Comparison of ENCODE assay signal across 19 mouse cellular contexts in genomic region chr19:29128217-29128616, GRCm38 (mm10). TPM values are rescaled to one million over a fixed set of nuclear protein-coding genes. Genes with fewer than 3 reads are reported as not detected.
DNase-seq lines count a peak whose midpoint lies in the region; ATAC-seq and TF ChIP-seq lines count a peak whose summit lies in the region.
"Had no signal": no experiment of that assay in that cellular context is flagged by ENCODE, and none has a peak within 500 bp of the region (broad histone marks: within the 10 kb centered on the region; RNA-seq: fewer than 3 reads in every experiment).

No protein-coding gene starts in this region.

- peak overlapping the region; percentile 3; the same call in 1 of the 2 replicates for H3K27ac ChIP-seq in brown adipose tissue, adult 24 weeks (replicated peaks; ENCODE audit: low read depth, low read length)
- H3K27ac ChIP-seq in lung, postnatal 0 days (ENCODE audit: low read length), result no peak overlapping the region
- no peak overlapping the region for H3K27ac ChIP-seq in neural tube, embryonic 15.5 days (replicated peaks)
- H3K27ac ChIP-seq: embryonic facial prominence, embryonic 15.5 days; forebrain, embryonic 10.5 days; kidney, postnatal 0 days; limb, embryonic 12.5 days; midbrain, embryonic 13.5 days had no signal

- no peaks in the 10 kb centered on the region; the same call in 1 of the 2 replicates for H3K36me3 ChIP-seq in lung, postnatal 0 days (ENCODE audit: insufficient read depth, low read length)
- peaks cover 26% of the 10 kb centered on the region for H3K36me3 ChIP-seq in neural tube, embryonic 15.5 days

- no peak for TF ChIP-seq CTCF in lung, postnatal 0 days (IDR thresholded peaks at IDR 0.05)

- WGBS in lung, postnatal 0 days, result 44% methylated on average over 6 of the region's 6 CpGs
- 87% methylated on average over 6 of the region's 6 CpGs for WGBS in neural tube, embryonic 15.5 days

- H3K4me1 ChIP-seq in brown adipose tissue, adult 24 weeks (ENCODE audit: control insufficient read depth, insufficient read depth, insufficient read length, low read length), result no peaks in the 10 kb centered on the region
- H3K4me1 ChIP-seq in lung, postnatal 0 days (ENCODE audit: insufficient read depth, low read depth, low read length), result no peaks in the 10 kb centered on the region
- no peaks in the 10 kb centered on the region for H3K4me1 ChIP-seq in neural tube, embryonic 15.5 days
- H3K4me1 ChIP-seq: midbrain, embryonic 13.5 days had no signal

- TF ChIP-seq EP300 in lung, postnatal 0 days (IDR thresholded peaks at IDR 0.05), result peak; percentile 38; the same call in 1 of the 2 replicates

- DNase-seq in adrenal gland, adult 2 months, result peak; percentile 56
- no peak for DNase-seq in adrenal gland, adult 18-20 months (ENCODE audit: low spot score in 2 of 2)
- peak; percentile 19 to 31 for DNase-seq in heart, adult 9 months (ENCODE audit: low spot score in 2 of 2)
- DNase-seq in heart, postnatal 14 days, result no peak
- DNase-seq in lung, postnatal 0 days (ENCODE audit: low spot score), result peak; percentile 41
- DNase-seq in urinary bladder, adult 2 months (ENCODE audit: low spot score), result no peak
- DNase-seq: cerebellum, adult 9-11 months; gastrocnemius, postnatal 36 days; retina, postnatal 1 day; right cerebral cortex, postnatal 4 days; thymus, postnatal 4 days had no signal

- ATAC-seq in lung, postnatal 0 days, result peak; percentile 68
- ATAC-seq in neural tube, embryonic 15.5 days (ENCODE audit: low FRiP score), result no peak
- ATAC-seq: midbrain, embryonic 13.5 days had no signal

- H3K27me3 ChIP-seq in lung, postnatal 0 days (replicated peaks; ENCODE audit: insufficient read depth, low read length), result no peaks in the 10 kb centered on the region
- H3K27me3 ChIP-seq in neural tube, embryonic 15.5 days (replicated peaks), result no peaks in the 10 kb centered on the region
- H3K27me3 ChIP-seq: embryonic facial prominence, embryonic 15.5 days; limb, embryonic 12.5 days; midbrain, embryonic 13.5 days had no signal

- H3K4me2 ChIP-seq in lung, postnatal 0 days (replicated peaks; ENCODE audit: low read depth, low read length), result no peak overlapping the region
- H3K4me2 ChIP-seq in neural tube, embryonic 15.5 days, result no peak overlapping the region
- H3K4me2 ChIP-seq: embryonic facial prominence, embryonic 15.5 days; limb, embryonic 12.5 days; midbrain, embryonic 13.5 days had no signal

- no peak overlapping the region for H3K9ac ChIP-seq in lung, postnatal 0 days (replicated peaks; ENCODE audit: low read depth)
- H3K9ac ChIP-seq in neural tube, embryonic 15.5 days (replicated peaks), result no peak overlapping the region
- H3K9ac ChIP-seq: embryonic facial prominence, embryonic 15.5 days; limb, embryonic 12.5 days; midbrain, embryonic 13.5 days had no signal

- intact Hi-C loops in heart, postnatal 14 days (cut with DNase I), result no loop called here

- no peaks in the 10 kb centered on the region for H3K9me3 ChIP-seq in lung, postnatal 0 days (ENCODE audit: low read length)
- no peaks in the 10 kb centered on the region for H3K9me3 ChIP-seq in neural tube, embryonic 15.5 days (replicated peaks)
- H3K9me3 ChIP-seq: embryonic facial prominence, embryonic 15.5 days; forebrain, embryonic 10.5 days; limb, embryonic 12.5 days; midbrain, embryonic 13.5 days had no signal

- no peak overlapping the region for H3K4me3 ChIP-seq in brown adipose tissue, adult 24 weeks (ENCODE audit: insufficient read depth, low read depth, low read length)
- no peak overlapping the region for H3K4me3 ChIP-seq in lung, postnatal 0 days (ENCODE audit: low read depth, low read length)
- no peak overlapping the region for H3K4me3 ChIP-seq in neural tube, embryonic 15.5 days (replicated peaks)
- H3K4me3 ChIP-seq: embryonic facial prominence, embryonic 15.5 days; forebrain, embryonic 10.5 days; left cerebral cortex, adult 2 months; limb, embryonic 12.5 days; midbrain, embryonic 13.5 days had no signal

RNA-seq across cellular contexts. Expression of gene Rcl1, which starts 27.0 kb away (rescaled TPM):
- 10 to 100 TPM; 25.6 to 26.9 TPM for total RNA-seq in adrenal gland, adult 2 months (2021)
- 47.5 and 51.4 TPM in 2 replicates for polyA plus RNA-seq in adrenal gland, adult 2 months (2012; rRNA removed)
- 10 to 100 TPM; 18.5 to 28.8 TPM for total RNA-seq in adrenal gland, adult 18-20 months (2021)
- total RNA-seq in heart, postnatal 14 days (2021), result 1 to 10 TPM; 5.6 to 6.8 TPM
- 11.7 and 12.8 TPM in 2 replicates for polyA plus RNA-seq in brown adipose tissue, adult 24 weeks (2012; ENCODE audit: insufficient read depth, insufficient read length, missing spikeins)
- polyA plus RNA-seq in lung, postnatal 0 days (2015; fragmentation: Nextera tagmentation; extraction: Ambion mirVana), result 19.3 and 20.1 TPM in 2 replicates
- 41.0 and 49.0 TPM in 2 replicates for polyA plus RNA-seq in neural tube, embryonic 15.5 days (2015; fragmentation: Nextera tagmentation; extraction: Ambion mirVana)
- polyA plus RNA-seq in urinary bladder, adult 2 months (2012; rRNA removed), result 20.6 and 21.5 TPM in 2 replicates

Comparison
In these comparisons a context has a peak if more than half of its experiments do, and no peak if none do; other contexts are left out.
1. DNase-seq: peak in adrenal gland, adult 2 months (single experiment), heart, adult 9 months (2 of 2) and lung, postnatal 0 days (single experiment); none in adrenal gland, adult 18-20 months (0 of 2), heart, postnatal 14 days (0 of 2) and urinary bladder, adult 2 months (single experiment).